Mouse (Mus musculus) brown adipose tissue, adult 24 weeks (tissue): ENCODE results near the gene Grik5. TPM values are rescaled to one million over a fixed set of nuclear protein-coding genes. Genes with fewer than 3 reads are reported as not detected.

ENCODE experiments used
- H3K27ac ChIP-seq: fragments of 200-500 bp; replicated peaks from 2 replicates; pipeline ENCODE4 v1.5.1; 2012; ENCODE audit warnings: low read depth, mild to moderate bottlenecking, low read length
- H3K4me1 ChIP-seq: fragments of 200-500 bp; 2 replicates; pipeline ENCODE4 v1.6.1; 2012; ENCODE audit warnings: low read length, mixed read lengths; ENCODE audit not compliant: control insufficient read depth, insufficient read depth, insufficient read length
- H3K4me3 ChIP-seq: fragments of 200-500 bp; 2 replicates; pipeline ENCODE4 v1.5.1; 2012; ENCODE audit warnings: low read depth, mild to moderate bottlenecking, low read length, moderate library complexity; ENCODE audit not compliant: insufficient read depth
- polyA plus RNA-seq: library from polyadenylated mRNA; stranded (reverse); fragments of >200 nt; gene quantifications from 2 replicates; pipeline ENCODE4 v1.2.4, GENCODE M21; 2012; ENCODE audit not compliant: missing spikeins, insufficient read depth, insufficient read length

Grik5 gene
- polyA plus RNA-seq, 1 experiment = 2.8 TPM

DNA sequence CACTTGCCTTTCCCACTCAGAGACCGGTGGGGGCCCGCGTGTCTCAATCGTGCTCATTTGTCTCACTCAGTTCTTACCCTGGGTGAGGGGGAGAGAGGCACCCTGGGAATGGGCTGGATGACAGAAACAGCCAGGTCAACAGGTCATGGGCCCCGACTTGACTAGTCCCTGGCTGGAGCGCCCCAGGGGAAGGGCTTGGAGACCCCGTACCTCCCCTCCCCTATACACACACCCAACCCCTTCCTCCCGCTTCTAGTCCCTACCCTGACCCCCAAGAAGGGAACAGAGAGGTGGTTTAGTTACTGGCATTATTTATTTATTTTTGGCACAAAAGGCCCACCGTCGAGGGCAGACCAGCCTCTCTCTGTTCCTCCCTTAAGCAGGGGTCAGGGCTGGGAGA lies 16.4 kb upstream of the Grik5 start:
- no peak overlapping the region for H3K4me3 ChIP-seq
- peaks cover 3% of the 10 kb centered on the region; the same call in 1 of the 2 replicates for H3K4me1 ChIP-seq
- H3K27ac ChIP-seq = no peak overlapping the region

DNA sequence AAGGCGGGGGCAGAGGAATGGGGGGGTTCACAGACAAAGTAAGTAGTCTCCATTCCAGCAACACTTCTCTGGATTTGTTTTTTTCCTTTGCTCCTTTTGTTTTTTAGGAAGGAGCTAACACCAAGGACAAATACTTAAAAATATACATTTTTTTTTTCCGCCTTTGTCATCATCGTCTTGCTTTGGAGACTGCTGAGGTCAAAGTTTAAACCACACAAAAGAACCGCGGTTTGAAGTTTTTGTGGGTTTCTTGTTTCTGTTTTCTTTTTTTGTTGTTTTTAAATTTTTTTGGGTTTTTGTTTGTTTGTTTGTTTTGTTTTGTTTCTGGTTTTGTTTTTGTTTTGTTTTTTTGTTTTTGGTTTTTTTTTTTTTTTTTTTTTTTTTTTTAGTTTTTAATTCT lies 15.8 kb upstream of the Grik5 start:
- peaks cover 3% of the 10 kb centered on the region; the same call in 1 of the 2 replicates for H3K4me1 ChIP-seq
- H3K4me3 ChIP-seq = no peak overlapping the region

DNA sequence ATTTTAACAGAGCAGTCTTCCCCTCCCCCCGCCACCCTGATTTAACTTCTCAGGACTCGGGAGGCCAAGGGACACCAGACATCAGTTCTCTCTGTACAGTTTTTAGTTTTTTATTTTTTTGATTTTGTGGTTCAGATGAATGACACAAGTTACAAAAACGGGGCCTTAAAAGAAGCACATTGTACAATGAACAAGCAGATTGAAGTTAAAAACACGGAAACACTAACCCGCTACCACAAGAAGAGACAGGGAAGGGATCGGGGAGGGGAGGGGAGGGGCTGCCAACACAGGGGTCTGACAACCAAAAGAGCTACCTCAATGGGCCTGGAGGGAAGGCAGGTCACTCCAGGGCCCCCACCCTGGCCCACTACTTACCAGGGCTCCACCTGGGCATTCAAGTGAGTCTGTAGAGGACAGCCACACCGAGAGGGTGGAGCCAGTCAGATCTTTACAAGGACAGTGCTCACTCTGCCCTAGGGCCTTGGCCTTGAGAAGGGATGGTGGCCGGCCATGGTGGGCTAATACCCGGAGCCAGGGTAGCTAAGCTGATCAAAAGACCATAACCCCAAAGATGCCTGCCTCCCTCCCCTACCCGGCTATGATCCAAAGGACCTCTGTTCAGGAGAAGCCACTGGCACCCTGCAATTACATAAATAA lies 15.2 kb upstream of the Grik5 start:
- no peak overlapping the region for H3K27ac ChIP-seq
- H3K4me3 ChIP-seq = no peak overlapping the region
- H3K4me1 ChIP-seq = peaks cover 3% of the 10 kb centered on the region; the same call in 1 of the 2 replicates

More for the DNA sequence above, 15.8 kb upstream of the Grik5 start:
- no peak overlapping the region for H3K27ac ChIP-seq

DNA sequence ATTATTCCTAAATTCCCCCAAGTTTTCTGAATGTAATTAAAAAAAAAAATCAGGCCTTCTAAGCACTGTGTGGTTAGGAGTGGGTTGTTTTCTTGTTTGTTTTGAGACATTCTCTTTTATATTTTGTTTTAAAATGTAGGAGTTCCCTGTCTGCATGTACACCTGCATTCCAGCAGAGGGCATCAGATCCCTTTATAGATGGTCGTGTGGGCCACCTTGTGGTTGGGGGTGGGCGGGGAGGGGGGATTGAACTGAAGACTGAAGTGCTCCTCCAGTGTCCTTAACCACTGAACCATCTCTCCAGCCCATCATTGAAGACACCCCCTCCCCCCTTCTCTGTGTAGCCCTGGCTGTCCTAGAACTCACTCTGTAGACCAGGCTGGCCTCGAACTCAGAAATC lies 14.5 kb upstream of the Grik5 start:
- no peak overlapping the region for H3K4me3 ChIP-seq
- H3K27ac ChIP-seq = no peak overlapping the region
- H3K4me1 ChIP-seq = peaks cover 3% of the 10 kb centered on the region; the same call in 1 of the 2 replicates

DNA sequence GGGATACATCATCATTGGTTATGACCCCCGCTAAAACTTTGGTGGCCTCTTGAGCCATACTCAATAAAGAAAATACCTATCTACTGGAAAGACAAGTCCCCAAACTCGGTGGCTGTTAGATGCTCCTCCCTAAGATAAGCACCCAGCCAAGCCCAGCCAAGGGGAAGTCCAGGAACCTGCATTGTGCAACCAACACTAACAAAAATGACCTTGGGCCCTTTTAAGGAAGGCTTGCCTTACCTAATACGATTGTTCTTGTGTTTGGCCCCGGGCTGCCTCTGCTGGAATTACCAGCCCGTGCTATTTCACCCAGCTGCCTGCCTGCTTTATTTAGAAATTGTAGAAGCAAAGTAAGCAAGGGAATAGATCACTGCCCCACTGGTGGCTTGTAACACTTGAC lies 12.5 kb upstream of the Grik5 start:
- Histone ChIP-seq H3K27ac (peak overlapping the region; percentile 39; the same call in 1 of the 2 replicates), H3K4me3 (no peak overlapping the region), H3K4me1 (peaks cover 3% of the 10 kb centered on the region; the same call in 1 of the 2 replicates)

DNA sequence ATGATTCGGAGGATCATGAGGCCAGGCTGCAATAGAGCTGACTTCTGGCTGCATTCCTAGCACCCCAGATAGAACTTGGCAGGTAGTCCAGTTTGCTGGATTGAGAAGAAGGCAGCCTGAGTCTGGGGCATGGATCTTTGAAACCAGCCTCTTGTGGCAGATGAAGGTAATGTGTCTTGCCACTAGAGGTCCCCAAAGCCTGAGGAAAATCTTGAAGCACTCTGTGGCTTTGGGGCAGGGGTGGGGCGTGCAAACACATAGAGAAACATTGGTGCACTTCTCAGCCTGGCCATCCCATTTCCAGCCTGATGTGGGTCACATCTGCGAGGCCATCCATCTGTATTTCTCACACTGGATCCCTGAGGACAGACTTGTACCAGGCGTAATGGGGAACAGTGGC lies 10.4 kb upstream of the Grik5 start:
- H3K4me3 ChIP-seq = no peak overlapping the region
- peaks cover 11% of the 10 kb centered on the region; the same call in 1 of the 2 replicates for H3K4me1 ChIP-seq
- H3K27ac ChIP-seq = no peak overlapping the region

DNA sequence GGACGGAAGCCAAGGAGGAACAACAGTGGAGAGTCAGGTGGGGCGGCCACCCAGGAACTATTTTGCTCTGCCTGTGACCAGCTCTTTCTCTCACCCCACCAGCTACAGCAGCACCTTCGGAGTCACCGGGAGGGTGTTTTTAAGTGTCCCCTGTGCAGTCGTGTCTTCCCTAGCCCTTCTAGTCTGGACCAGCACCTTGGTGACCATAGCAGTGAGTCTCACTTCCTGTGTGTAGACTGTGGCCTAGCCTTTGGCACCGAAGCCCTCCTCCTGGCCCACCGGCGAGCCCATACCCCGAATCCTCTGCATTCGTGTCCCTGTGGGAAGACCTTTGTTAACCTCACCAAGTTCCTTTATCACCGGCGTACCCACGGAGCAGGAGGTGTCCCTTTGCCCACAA lies 8.3 kb upstream of the Grik5 start:
- H3K4me1 ChIP-seq = peaks cover 15% of the 10 kb centered on the region; the same call in 1 of the 2 replicates

DNA sequence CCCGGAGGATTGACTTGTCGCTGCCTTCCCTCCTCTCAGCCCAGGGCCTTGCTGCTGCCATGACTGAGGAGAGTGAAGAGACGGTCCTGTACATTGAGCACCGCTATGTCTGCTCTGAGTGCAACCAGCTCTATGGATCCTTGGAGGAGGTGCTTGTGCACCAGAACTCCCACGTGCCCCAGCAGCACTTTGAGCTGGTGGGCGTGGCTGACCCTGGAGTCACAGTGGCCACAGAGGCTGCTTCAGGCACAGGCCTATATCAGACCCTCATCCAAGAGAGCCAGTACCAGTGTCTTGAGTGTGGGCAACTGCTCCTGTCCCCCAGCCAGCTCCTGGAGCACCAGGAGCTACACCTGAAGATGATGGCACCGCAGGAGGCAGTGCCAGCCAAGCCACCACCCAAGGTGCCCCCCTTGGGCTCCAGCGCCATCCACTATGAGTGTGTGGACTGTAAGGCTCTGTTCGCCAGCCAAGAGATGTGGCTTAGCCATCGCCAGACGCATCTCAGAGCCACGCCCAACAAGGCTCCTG lies 7.4 kb upstream of the Grik5 start:
- Histone ChIP-seq H3K4me1 (peaks cover 11% of the 10 kb centered on the region; the same call in 1 of the 2 replicates), H3K27ac (no peak overlapping the region), H3K4me3 (no peak overlapping the region)

More for the DNA sequence above, 8.3 kb upstream of the Grik5 start:
- Histone ChIP-seq H3K4me3 (no peak overlapping the region), H3K27ac (no peak overlapping the region)

DNA sequence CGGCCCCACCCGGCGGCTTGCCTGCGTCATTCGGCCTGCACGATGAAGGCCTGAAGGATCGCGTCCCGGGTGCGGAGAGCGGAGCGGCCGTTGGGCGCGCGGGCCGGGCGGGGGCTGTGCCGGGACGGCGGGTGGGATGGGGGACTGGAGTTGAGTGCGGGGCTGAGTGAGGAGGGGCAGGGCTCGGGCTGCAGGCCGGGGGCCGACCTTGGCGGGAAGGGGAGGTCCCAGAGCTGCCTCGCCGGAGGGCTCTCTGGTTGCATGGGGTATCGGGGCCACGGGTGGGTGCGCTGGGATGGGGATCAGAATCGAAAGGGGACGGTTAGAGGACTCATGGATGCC lies 5.2 kb upstream of the Grik5 start:
- 0 out of 2 replicates have a peak overlapping the region, but pooled peaks have one; percentile 22 for H3K27ac ChIP-seq
- H3K4me1 ChIP-seq = peaks cover 11% of the 10 kb centered on the region
- peak overlapping the region; percentile 71 for H3K4me3 ChIP-seq

DNA sequence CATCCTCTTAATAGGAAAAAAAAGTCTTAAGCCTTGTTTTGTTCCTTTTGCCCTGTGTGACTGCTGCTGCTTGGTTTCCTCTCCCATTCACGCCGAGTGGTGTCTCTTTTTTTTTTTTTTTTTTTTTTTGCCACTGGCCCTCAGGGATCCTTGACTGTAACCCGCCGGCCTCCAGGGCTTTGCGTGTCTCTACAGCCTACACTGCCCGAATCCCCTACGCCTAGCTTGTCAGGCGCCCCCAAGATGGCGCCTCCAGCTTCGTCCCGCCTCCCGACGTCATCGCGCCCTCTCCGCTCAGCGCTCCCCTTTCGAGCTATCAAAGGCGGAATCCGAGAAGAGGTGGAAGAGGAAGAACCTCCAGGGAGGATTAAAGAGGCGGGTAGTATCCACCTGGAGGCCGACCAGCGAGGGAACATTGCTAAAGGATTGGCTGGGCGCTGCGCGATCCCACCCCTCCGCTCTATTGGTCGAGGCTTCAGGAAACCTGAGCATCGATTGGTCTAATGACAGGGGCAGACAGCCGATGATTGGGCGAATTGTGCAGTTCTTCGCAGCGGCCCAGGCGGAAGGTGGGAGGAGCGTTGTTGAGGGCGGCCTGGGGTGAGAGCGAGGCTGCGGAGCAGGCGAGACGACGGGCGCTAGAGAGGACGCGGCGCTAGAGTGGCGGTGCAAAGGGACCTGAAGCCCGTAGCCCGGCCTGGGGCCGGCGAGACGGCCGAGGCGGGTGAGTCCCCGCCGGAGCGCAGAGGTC lies 4.7 kb upstream of the Grik5 start:
- H3K4me1 ChIP-seq = peaks cover 11% of the 10 kb centered on the region
- H3K27ac ChIP-seq = peak overlapping the region; percentile 89
- H3K4me3 ChIP-seq = peak overlapping the region; percentile 71

DNA sequence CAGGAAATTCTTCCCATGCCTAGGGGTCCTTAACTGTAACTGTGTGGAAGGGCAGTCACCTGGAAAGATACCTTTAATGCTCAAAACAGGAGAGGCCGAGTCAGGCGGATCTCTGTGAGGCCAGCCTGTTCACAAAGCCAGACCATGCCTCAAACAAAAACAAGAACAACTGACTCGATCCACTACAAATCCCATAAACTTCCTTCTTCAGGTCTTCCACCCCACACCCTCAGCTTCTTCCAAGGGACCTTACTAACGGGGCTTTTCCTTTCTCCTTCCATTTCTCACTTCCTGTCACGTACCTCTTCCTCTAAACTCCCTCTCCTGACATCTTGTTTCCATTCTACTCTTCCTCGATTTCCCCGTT lies 4.1 kb upstream of the Grik5 start:
- H3K4me1 ChIP-seq = peaks cover 11% of the 10 kb centered on the region
- peak overlapping the region; percentile 89 for H3K27ac ChIP-seq
- peak overlapping the region; percentile 68 for H3K4me3 ChIP-seq

DNA sequence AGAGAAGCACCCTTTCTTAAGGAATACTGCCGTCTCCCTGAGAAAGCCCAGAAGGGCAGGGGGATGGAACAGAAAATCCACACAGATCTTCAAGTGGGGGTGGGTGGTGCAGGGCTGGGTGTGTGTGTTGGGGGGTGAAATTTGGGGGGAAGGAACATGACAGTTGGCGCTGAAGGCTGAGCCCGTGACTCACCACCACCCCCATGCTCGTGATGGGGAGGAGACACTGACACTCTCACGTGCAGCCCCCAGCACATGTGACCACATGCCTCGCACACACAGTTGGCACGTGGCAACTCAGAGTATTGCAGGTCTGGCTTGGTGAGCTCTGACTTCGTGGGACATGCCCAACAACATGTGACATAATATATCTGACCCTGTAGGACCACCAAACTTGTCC lies 1.8 kb upstream of the Grik5 start:
- Histone ChIP-seq H3K4me3 (no peak overlapping the region), H3K27ac (no peak overlapping the region), H3K4me1 (peaks cover 14% of the 10 kb centered on the region)

DNA sequence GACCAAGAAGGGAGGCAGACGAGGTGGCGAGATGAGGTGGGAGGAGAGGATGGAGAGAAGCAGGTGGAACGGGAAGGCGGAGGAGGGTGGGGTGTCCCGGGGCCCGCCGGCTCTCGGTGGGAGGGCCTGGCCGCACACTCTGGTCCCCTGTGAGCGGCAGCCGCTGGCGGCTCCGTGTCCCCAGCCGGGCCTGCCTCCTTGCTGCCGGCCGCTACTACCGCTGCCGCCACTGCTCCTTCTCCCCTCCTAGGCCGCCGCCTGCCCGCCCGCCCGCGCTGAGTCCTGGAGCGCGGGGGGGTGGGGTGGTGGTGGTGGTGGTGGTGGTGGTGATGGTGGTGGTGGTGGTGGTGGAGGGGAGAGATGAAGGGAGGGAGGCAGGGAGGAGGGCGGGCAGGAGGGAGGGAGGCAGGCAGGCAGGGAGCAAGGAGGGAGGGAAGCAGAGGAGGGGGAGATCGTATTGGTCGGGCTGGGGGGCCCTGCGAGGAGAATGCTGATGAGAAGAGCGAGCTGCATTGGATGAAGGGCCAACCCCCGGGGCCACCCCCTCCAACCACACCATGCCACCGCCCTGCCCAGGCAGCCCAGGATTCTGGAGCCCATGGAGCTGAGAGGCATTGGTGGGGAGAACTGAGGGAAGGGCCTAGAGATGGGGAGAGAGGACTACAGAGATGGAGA lies 707 bp upstream of the Grik5 start:
- Histone ChIP-seq H3K4me3 (peak overlapping the region; percentile 50), H3K27ac (no peak overlapping the region)

DNA sequence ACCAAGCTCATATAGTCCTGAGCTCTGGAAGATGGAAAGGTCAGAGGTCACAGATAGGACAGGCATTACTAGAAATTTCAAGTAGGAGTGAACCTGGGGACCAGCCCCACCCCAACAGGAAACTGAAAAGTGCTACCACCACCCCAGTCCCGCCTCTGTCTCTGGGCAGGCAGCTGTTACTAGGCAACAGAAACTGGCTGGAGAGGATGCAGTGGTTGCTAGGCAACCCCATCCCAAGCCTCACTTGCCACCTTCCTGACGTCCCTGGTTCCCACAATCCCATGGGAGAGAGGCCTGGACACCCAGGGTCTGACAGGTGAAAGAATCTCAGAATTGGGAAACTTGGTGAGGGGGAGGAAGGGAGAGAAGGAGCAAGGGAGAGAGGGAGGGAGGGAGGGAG lies 3.4 kb downstream of the Grik5 start:
- Histone ChIP-seq H3K4me3 (no peak overlapping the region), H3K27ac (no peak overlapping the region), H3K4me1 (peaks cover 6% of the 10 kb centered on the region)

More for the DNA sequence above, 707 bp upstream of the Grik5 start:
- peaks cover 8% of the 10 kb centered on the region for H3K4me1 ChIP-seq
